Mouse (Mus musculus) spleen, postnatal 36 days (tissue): ENCODE measurements around the gene Ttf2.

ENCODE experiments used
- DNase-seq, 2 experiments: peaks; one replicate each; pipeline ENCODE4 v3.0.0; 2022; ENCODE audit warnings: low spot score in 2 of 2, mixed read lengths in 1 of 2

The Ttf2 gene

DNA sequence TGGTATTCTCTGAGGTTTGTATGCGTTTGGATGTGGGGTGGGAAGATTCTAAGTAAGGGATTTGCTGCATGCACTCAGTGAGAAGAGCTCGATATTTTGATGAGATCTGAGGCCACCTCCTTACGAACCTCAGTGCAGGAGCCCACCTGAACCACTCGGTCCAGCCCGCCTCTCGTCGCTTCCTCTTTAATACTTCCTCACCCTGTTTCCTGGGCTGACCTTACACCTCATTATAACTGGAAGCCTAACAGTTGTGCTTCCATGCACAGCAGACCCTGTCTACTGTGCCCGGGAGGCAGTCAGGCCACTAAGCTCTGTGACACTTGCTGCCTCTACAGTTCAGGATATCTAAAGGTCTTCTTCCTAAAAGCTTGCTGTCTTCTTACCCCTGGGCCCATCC lies 9.8 kb upstream of the Ttf2 start:
- DNase-seq: peak; percentile 15 to 17

DNA sequence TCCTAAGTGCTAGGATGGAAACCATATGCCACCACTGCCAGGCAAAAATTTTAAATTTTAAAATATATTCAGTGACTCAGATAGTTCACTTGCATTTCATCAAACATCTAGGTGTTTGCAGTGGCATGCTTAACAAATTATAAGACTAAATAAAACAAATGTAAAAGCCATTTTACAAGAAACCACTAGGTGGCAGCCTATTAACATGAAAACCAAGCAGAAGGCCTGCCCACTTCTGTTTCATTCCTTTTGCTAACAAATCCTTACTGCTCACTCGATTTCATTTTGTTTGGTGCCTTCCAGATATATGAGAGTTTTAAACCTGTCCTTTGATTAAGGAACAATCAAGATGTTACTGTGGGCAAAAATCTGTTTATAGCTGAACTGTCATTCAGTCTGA lies 4.4 kb upstream of the Ttf2 start:
- DNase-seq: peak; percentile 24 to 48

DNA sequence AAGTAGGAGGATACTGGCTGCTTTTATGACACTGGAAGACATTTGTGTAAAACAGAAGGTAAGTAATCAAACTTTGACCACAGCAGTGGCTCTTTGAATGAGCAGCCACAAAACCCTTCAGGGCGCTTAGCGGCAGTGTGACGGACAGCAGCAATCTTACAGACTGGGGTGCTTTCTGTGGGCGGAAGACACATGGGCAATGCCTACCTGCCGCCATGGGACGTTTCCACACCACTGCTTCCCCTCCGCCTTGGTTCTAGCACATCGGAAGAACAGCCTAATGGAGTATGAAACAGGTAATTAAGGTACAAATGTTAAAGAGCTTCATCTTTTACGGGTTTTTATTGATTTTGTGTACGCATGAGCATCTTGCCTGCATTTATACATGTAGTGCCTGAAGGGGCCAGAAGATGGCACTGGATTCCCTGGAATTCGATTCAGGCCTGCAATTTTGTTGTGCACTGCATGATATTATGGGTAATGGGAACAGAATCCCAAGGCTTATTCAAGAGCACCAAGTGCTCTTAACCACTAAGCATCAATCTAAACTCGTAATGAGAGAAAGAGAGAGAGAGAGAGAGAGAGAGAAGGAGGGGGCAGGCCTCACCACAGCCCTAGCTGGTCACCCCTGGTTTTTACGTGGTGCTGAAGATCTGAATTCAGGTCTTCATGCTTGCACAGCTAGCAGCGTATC lies 5.5 kb downstream of the Ttf2 start:
- DNase-seq: no peak

DNA sequence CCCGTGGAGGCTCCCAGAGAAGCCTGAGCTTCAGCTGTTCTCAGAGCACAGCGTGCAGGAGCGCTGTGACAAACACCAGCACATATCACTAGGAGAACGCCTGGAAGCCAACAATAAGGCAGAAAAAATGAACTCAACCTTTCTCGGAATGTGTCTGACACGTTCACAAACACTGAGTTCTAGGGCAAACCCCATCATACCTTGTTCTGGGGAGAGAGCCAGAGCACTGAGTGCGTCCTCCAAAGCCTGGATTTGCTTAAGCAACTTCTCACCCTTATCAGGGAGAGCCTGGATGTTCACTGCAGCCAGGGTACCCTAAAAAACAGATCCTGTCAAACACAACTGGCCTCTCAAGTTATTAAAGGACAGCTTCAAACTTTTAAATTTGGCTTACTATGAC lies 8.0 kb downstream of the Ttf2 start:
- DNase-seq: no peak

DNA sequence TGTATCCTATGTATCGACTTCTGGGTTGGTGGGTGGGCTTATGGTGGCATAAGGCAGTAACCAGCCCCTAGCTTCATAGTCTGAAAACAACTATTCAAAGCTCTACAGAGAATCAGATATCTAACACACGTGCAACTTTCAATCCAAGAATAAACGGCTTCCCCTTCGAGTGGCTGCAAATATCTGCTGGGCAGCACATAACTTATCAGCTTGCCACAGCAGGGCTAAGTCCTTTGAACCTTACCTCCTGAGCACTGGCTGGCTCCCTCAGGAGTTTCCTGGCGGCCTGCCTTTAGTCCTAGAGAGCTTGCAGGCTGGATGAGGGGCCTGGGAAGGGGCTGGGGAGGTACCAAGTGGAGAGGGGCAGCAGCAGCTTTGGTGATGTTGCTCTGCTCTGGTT lies 8.5 kb downstream of the Ttf2 start:
- no peak for DNase-seq

DNA sequence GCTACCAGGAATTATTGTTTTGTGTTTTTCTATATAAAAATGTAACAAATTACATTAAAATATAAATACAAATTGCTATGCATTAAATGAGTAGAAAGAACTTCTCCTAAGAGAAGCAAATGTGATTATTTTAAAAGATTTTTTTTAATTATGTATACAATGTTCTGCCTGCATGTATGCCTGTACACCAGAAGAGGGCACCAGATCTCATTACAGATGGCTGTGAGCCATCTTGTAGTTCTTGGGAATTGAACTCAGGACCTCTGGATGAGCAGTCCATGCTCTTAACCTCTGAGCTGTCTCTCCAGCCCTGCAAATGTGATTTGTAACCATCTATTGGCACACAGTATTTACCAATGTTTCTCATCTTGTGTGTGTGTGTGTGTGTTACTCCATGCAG lies 14.8 kb downstream of the Ttf2 start:
- DNase-seq: no peak

DNA sequence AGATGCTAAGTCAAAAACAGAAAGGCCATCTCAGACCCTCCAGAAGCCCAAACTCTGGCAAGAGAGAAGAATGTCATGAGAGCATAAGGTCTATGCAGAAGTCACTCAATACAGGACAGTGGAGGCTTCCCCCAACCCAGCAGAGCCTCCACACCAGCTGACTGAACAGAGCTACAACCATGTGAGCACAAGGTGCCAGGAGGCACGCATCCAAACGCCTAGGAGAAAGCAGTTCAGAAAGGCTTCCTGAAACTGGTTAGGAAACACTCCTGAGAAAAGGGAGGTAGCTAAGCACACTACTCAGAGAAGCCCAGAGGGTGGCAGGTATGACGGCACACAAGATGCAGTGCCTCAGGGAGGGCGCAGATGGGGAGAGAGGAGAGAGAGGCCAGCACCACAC lies 17.9 kb downstream of the Ttf2 start:
- DNase-seq: no peak

DNA sequence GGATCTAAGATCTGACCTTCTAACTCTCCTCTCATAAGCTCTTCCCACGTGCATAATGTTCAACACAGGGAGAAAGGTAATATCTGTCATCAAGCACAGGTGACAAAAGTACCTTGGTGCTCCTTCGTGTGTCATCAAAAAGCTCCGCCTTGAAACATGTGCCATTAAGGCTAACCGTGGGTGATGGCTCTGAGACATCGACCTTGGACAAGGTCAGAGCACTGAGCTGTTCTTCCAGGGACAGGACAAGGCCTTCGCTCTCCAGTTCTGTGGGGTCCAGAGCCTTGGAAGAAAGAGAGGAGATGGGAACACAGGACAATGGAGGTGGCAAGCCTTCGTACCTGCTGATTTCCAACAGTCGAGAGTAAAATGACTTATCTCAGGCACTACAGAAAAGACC lies 22.2 kb downstream of the Ttf2 start:
- DNase-seq: no peak

DNA sequence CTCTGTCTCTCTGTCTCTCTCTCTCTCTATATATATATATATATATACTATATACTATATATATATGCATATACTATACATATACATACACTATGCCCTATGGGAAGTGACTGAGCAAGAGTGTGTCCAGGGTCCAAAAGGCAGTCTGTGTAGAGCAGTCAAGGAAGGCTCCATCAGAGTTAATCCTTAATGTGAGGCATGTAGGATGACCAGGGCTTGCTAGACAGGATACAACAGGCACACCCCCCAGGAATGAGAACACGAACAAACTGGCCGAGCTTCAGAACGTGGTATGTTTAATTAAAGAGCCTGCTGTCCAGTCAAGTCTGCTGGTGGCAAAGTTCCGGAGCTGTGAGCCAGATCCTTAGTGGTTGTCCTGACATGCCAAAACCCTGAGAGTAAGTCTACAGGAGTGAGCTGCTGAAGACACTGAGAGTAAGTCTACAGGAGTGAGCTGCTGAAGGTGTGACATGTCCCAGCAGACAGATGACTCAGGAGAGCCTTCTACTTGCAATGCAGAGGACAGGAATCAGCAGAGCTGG lies 28.9 kb downstream of the Ttf2 start:
- no peak for DNase-seq

DNA sequence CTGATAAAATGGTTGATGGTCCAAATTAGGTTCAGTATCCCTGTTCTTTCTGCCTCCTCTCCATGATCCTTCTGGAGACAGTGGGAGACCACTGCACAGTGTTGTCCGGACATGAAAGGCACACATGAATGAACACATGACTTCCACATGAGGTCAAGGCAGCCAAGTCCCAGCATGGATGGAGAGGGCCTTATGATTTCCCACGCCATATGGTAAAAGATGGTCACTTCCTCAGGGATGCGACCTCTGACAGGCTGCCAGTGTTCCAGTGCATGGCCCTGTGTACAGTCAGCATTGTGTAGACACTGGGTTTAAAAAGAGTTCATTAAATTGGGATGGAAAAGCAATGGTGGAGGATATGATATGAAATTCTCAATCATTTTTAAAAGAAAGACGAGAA lies 31.3 kb downstream of the Ttf2 start:
- DNase-seq: no peak

DNA sequence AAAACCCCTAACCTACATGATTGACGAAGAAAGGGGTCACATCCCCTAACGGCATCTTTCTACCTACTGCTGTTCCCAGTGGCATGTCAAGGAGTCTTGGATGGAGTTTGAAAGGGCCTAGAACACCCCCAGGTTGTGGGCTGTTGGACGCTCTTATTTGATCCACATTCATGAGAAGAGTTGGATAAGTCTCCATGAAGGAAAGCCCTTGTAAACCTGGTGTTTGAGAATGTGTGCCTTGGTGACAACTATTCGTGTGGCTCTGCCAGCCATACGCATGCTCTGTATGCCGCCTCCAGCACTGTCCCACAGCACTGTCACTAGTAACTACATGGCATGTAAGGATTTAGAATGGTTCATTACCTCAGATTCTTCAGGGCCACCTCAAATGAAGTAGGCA lies 33.3 kb downstream of the Ttf2 start:
- no peak for DNase-seq

DNA sequence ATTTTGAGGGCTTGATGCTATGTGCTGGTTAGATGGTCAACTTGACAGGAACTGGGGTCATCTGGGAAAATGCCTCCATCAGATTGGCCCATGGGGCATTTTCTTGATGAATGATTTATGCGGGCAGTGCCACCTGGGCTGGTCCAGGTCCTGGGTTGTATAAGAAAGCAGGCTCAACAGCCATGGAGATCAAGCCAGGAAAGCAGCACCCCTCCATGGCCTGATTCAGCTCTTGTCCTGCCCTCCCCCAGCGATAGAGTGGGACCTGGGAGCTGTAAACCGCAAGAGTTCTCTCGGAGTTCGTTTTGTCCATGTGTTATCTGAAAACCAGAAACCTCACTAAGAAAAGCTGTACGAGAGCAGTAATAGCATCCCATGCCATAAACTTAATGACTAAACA lies 33.9 kb downstream of the Ttf2 start:
- DNase-seq: no peak

DNA sequence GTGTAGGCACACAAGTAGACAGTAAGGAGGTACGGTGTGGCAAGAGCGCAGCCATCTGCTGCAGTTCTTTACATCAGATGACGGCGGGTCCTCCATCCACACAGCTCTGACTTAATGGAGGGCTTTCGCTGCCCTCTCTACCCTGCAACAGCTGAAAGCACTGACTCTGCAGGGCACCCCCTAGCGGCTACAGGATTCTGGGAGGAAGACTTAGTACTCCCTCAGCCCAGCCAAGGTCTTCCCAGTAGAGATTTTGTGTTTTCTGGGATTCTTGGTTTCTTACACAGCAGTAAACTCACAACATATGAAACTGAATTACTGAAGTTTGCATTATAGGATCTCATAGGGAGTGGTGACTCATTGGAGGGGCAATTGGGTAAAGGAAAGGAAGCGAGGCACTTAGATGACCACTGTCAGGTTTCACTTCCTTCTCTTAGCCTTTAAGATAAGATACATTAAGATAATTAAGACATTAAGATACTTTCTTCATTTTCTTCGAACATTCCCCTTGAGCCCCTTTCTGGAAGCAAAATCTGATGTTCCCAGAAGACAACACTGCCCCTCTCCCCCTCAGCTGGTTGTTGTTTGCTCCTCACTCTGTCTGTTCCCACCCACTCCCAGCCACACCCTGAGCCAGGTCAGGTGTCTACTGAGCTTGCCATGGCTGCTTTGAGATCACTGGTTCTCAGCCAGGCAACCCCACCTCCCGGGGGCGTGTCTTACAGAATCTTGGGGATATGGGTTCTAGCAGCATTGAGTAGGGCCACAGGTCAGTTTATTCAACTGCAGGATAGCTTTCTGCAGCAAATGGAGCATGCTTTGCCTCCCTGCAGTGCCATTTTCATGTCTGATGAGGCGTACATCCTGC lies 37.2 kb downstream of the Ttf2 start:
- DNase-seq: peak; percentile 27 to 36

DNA sequence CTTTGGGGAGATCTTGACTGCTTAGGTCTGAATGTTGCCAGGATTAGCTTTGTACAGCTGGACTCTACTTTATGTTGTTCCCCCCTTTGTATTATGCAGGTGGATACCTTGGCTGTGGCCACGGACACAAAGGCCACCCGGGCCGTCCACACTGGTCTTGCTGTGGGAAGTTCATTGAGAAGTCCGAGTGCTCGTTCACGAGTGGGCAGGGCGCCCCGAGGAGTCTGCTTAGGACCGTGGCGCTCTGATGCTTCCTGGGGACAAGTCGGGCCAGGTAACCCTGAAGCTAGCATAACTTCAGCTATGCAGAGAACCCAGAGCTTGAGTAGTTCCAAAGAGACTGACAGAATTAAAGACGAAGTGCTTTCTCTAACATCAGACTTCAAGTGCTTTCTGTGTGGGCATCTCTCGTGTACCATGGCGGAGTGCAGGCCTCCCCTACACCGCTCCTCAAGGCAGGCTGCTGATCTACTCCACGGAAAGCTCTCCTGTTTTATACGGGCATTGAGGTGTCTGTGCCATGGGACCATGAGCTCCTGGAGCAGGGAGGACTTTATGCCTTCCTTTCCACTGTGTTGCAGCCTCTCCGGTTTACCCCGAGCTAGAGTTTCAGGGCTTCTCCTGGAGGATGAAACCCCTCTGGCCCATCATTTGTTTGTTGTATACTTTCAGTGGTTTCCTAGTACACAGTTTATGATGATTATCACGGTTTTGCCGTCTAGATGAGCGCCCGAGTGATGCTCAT lies 38.0 kb downstream of the Ttf2 start:
- no peak for DNase-seq

DNA sequence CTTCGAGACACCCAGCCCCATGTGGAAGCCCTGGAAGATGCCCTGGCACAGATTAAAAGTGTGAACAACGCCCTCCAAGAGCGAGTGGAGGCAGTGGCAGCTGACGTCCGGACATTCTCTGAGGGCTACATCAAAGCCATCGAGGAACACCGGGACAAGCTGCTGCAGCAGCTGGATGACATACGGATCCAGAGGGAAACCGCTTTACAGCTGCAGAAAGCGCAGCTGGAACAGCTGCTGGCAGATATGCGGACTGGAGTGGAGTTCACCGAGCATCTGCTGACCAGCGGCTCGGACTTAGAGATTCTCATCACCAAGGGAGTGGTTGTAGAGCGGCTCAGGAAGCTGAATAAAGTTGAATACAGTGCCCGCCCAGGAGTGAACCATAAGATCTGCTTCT lies 44.3 kb downstream of the Ttf2 start:
- DNase-seq: no peak

DNA sequence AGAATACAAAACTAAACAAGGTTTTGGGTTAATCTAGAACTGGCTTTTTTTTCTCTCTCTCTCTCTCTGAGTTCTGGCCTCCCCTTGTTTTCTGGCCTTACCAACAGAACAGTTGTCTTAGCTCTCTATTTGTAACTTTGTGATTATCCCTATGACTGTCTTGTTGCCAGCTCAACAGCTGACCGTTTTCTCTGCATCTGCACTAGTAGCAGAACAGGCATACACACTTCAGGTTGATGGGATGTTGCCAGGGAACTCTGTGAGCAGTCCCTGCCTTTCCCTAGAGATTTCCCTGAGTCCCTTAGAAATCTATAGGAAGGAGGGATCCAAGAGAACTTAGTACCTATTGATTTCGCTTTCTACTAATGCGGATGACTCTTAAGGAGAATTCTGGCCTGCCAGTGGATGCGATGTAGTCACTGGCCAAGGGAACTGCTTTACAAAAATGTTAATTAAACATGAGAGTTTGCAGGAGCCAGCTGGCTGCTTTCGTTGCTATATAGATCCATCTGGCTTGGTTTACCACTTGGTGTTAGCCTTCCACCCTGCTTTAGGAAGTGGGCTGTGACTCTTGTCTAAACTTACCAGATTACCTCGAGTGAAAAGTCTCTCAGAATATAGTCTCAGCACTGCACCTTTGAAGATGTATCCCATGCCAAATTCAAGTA lies 45.3 kb downstream of the Ttf2 start:
- no peak for DNase-seq

DNA sequence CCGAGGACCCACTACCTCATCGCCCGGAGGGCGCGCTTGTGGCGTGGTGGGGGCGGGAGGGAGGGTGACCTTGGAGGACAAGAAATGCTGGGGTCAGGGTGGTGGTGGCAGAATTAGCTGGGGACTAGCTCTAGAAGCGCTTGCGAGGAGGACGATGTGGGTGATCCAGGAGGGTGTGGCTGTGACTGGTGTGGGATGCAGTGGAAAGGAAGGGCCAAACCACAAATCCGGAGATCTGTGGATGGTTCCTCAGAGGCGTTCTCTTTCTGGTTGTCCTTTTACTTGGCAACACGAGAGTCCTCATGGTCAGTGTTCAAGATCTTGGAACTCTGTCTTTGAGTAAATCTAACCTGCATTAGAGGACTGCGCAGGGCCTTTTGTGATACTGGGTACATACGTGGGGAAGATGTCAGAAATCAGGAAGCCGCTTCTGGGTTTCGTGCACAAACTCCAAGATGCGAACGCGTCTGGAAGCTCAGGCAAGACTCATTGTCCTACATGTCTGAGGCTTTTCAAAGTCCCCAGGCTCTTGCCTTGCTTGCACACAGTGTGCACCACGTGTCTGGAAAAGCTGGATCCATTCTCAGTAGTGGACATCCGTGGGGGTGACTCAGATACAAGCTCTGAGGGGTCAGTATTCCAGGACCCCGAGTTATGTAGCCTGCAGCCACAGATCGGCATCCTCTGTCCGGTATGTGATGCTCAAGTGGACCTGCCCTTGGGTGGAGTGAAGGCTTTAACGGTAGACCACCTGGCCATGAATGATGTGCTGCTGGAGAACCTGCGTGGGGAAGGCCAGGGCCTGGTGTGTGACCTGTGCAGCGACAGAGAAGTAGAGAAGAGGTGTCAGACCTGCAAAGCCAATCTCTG lies 46.7 kb downstream of the Ttf2 start:
- no peak for DNase-seq

DNA sequence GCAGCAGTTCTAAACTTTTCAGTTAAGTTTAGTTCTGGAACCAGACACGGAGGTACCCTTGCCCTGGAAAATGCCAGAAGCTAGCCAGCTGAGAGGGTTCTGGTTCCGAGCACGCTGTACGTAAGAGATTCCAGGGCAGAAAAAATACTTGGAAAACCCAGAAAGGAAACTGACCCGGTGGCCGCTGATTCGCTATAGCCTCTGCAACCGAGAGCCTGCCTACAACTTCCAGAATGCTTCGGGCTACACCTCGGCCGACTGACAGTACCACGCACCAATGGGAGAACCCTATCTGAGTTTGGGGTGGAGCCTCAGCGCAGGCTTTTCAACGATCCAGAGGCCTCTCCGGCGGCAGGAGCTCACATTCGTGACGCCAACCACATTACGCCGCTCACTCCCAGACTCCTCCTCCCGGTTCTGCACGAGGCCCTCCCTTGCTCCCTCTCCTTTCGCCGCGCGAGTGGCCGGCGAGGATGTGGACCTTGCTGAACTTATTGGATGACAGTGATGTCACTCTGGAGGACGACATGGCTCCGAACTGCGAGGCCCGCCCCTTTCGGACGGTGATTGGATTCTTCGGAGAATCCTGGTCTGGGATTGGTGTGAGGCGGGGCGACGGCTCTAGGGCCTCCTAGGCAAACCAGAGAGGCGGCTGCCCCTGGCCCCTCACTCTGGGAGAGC lies 47.5 kb downstream of the Ttf2 start, which contains the start of gene Trim45:
Gene Trim45 (plus strand): TSS at position 378 of the 681 bp plus-strand sequence.
- DNase-seq: peak; percentile 97 to 98

DNA sequence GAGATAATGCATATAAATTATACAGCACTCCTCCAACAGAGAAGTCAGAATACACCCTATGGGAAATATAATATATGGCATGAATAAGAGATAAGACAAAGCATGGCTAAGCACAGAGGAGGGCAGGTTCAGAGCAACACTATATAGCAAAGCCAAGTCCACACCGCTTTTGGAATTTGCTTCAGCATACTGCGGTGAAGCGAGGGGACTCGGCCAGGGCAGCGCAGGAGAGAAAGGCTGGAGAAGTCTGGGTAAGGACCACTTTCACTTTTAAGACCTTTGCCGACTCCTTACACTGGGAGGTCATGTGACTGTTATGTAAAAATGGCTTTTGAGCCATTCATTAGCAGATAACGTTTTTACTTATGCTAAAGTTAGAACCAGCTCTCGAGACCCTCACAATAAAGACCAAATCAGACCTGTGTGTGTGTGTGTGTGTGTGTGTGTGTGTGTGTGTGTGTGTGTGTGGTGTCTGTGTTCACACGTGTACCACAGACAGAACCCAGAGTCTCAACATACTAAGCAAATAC lies 48.8 kb downstream of the Ttf2 start:
- no peak for DNase-seq

DNA sequence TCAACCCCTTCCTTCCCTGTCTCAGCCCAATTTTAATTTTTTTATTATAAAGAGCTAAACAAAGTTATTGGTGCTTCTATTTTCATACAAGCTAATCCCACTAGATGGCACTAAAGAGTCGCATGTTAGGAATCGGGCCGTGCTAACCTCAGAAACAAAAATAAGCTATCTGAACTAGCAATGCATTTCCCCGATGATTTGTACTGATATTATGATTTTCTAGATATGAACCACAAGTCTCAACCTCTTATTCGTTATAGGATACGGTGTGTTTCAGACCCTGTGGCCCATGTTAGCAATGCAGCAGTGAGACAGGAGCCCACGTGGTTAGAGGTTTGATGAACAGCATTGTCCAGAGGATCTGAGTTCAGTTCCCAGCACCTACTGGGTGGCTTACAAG lies 52.6 kb downstream of the Ttf2 start:
- peak in 1 of 2 experiments; percentile 42 for DNase-seq
